Mouse (Mus musculus): Measurements from ENCODE around the gene Otor. TPM values are rescaled to one million over a fixed set of nuclear protein-coding genes. Genes with fewer than 3 reads are reported as not detected.

The Otor gene
- polyA plus RNA-seq, 1 experiment from 2014 or later = 1.1 TPM

- no peak for DNase-seq (ENCODE audit: low spot score)
- Histone ChIP-seq H3K27ac (ENCODE audit: low read depth) (no peak overlapping the region), H3K4me2 (ENCODE audit: low read length) (peak overlapping the region; percentile 60), H3K4me1 (replicated peaks; ENCODE audit: control insufficient read depth, insufficient read depth, low read length) (peaks cover 2% of the 10 kb centered on the region), H3K9me3 (ENCODE audit: control insufficient read depth, low read length) (no peaks in the 10 kb centered on the region), H3K36me3 (ENCODE audit: control insufficient read depth, insufficient read depth, low read length) (peaks cover 25% of the 10 kb centered on the region), H3K27me3 (replicated peaks; ENCODE audit: control insufficient read depth, insufficient read depth, low read length) (0 out of 2 replicates have a peak, but pooled peaks cover under 1% of the 10 kb centered on the region), H3K9ac (ENCODE audit: low read length) (no peak overlapping the region), H3K4me3 (ENCODE audit: low read depth, low read length) (peak overlapping the region; percentile 92)
- WGBS = 52% methylated on average over 6 of the region's 6 CpGs
- ATAC-seq (replicated peaks; ENCODE audit: low FRiP score, low TSS enrichment, low read depth) = 0 out of 2 replicates have a peak, but pooled peaks have one; percentile 13
Observed at GRCm38 (mm10) chr2:143062432-143062811, 15.9 kb upstream of the Otor start.

- no peak within 1 kb of the TSS for H3K27ac ChIP-seq (ENCODE audit: low read depth)
- no peaks in the 10 kb centered on the region for H3K27me3 ChIP-seq (replicated peaks; ENCODE audit: control insufficient read depth, insufficient read depth, low read length)
- H3K4me2 ChIP-seq (ENCODE audit: low read length) = peak within 1 kb of the TSS; percentile 85
- H3K4me1 ChIP-seq (replicated peaks; ENCODE audit: control insufficient read depth, insufficient read depth, low read length) = peaks cover 2% of the 10 kb centered on the region
- DNase-seq (ENCODE audit: low spot score) (peak; percentile 94), ATAC-seq (replicated peaks; ENCODE audit: low FRiP score, low TSS enrichment, low read depth) (peak; percentile 94)
- H3K9ac ChIP-seq (ENCODE audit: low read length) = peak within 1 kb of the TSS; percentile 83
- peaks cover 28% of the 10 kb centered on the region for H3K36me3 ChIP-seq (ENCODE audit: control insufficient read depth, insufficient read depth, low read length)
- no peaks in the 10 kb centered on the region for H3K9me3 ChIP-seq (ENCODE audit: control insufficient read depth, low read length)
- H3K4me3 ChIP-seq (ENCODE audit: low read depth, low read length) = peak within 1 kb of the TSS; percentile 92
- WGBS = 1% methylated on average over 55 of the region's 55 CpGs
Observed at GRCm38 (mm10) chr2:143062812-143063792, 15.2 kb upstream of the Otor start, which contains the start of gene Snrpb2. Gene Snrpb2 (plus strand): TSS chr2:143063039.

GRCm38 (mm10) chr2:143065914-143066313, 12.4 kb upstream of the Otor start:
- Histone ChIP-seq H3K9me3 (ENCODE audit: control insufficient read depth, low read length) (no peaks in the 10 kb centered on the region), H3K36me3 (ENCODE audit: control insufficient read depth, insufficient read depth, low read length) (peaks cover 53% of the 10 kb centered on the region), H3K27ac (ENCODE audit: low read depth) (no peak overlapping the region), H3K4me3 (ENCODE audit: low read depth, low read length) (no peak overlapping the region), H3K27me3 (replicated peaks; ENCODE audit: control insufficient read depth, insufficient read depth, low read length) (no peaks in the 10 kb centered on the region), H3K4me1 (replicated peaks; ENCODE audit: control insufficient read depth, insufficient read depth, low read length) (peaks cover 2% of the 10 kb centered on the region), H3K9ac (ENCODE audit: low read length) (no peak overlapping the region), H3K4me2 (ENCODE audit: low read length) (no peak overlapping the region)
- ATAC-seq (replicated peaks; ENCODE audit: low FRiP score, low TSS enrichment, low read depth) (no peak), DNase-seq (ENCODE audit: low spot score) (no peak)
- WGBS = 97% methylated on average over 3 of the region's 3 CpGs

GRCm38 (mm10) chr2:143081693-143082092, 3.4 kb downstream of the Otor start:
- Histone ChIP-seq H3K4me1 (replicated peaks; ENCODE audit: control insufficient read depth, insufficient read depth, low read length) (peaks cover 11% of the 10 kb centered on the region), H3K9me3 (ENCODE audit: control insufficient read depth, low read length) (no peaks in the 10 kb centered on the region), H3K36me3 (ENCODE audit: control insufficient read depth, insufficient read depth, low read length) (no peaks in the 10 kb centered on the region), H3K4me3 (ENCODE audit: low read depth, low read length) (no peak overlapping the region), H3K9ac (ENCODE audit: low read length) (no peak overlapping the region), H3K27ac (ENCODE audit: low read depth) (peak overlapping the region; percentile 2; the same call in 1 of the 2 replicates), H3K27me3 (replicated peaks; ENCODE audit: control insufficient read depth, insufficient read depth, low read length) (no peaks in the 10 kb centered on the region), H3K4me2 (ENCODE audit: low read length) (no peak overlapping the region)
- 53% methylated on average over 3 of the region's 3 CpGs for WGBS
- ATAC-seq (replicated peaks; ENCODE audit: low FRiP score, low TSS enrichment, low read depth) (no peak), DNase-seq (ENCODE audit: low spot score) (no peak)

GRCm38 (mm10) chr2:143084852-143085397, 6.7 kb downstream of the Otor start:
- no peak overlapping the region for H3K4me2 ChIP-seq (ENCODE audit: low read length)
- H3K4me3 ChIP-seq (ENCODE audit: low read depth, low read length) = no peak overlapping the region
- no peaks in the 10 kb centered on the region for H3K36me3 ChIP-seq (ENCODE audit: control insufficient read depth, insufficient read depth, low read length)
- no peak overlapping the region for H3K27ac ChIP-seq (ENCODE audit: low read depth)
- 60% methylated on average over 2 of the region's 2 CpGs for WGBS
- no peak for ATAC-seq (replicated peaks; ENCODE audit: low FRiP score, low TSS enrichment, low read depth)
- no peak overlapping the region for H3K9ac ChIP-seq (ENCODE audit: low read length)
- no peaks in the 10 kb centered on the region for H3K27me3 ChIP-seq (replicated peaks; ENCODE audit: control insufficient read depth, insufficient read depth, low read length)
- H3K9me3 ChIP-seq (ENCODE audit: control insufficient read depth, low read length) = no peaks in the 10 kb centered on the region
- DNase-seq (ENCODE audit: low spot score) = no peak
- H3K4me1 ChIP-seq (replicated peaks; ENCODE audit: control insufficient read depth, insufficient read depth, low read length) = 0 out of 2 replicates have a peak, but pooled peaks cover 4% of the 10 kb centered on the region

GRCm38 (mm10) chr2:143089866-143090265, 11.6 kb downstream of the Otor start:
- no peak overlapping the region for H3K27ac ChIP-seq (ENCODE audit: low read depth)
- no peaks in the 10 kb centered on the region for H3K27me3 ChIP-seq (replicated peaks; ENCODE audit: control insufficient read depth, insufficient read depth, low read length)
- no peak overlapping the region for H3K4me2 ChIP-seq (ENCODE audit: low read length)
- WGBS = 74% methylated on average over 8 of the region's 8 CpGs
- no peak overlapping the region for H3K9ac ChIP-seq (ENCODE audit: low read length)
- DNase-seq (ENCODE audit: low spot score) = no peak
- no peaks in the 10 kb centered on the region for H3K9me3 ChIP-seq (ENCODE audit: control insufficient read depth, low read length)
- no peak overlapping the region for H3K4me3 ChIP-seq (ENCODE audit: low read depth, low read length)
- ATAC-seq (replicated peaks; ENCODE audit: low FRiP score, low TSS enrichment, low read depth) = no peak
- no peaks in the 10 kb centered on the region for H3K4me1 ChIP-seq (replicated peaks; ENCODE audit: control insufficient read depth, insufficient read depth, low read length)
- H3K36me3 ChIP-seq (ENCODE audit: control insufficient read depth, insufficient read depth, low read length) = no peaks in the 10 kb centered on the region

GRCm38 (mm10) chr2:143093726-143094125, 15.5 kb downstream of the Otor start:
- Histone ChIP-seq H3K27ac (ENCODE audit: low read depth) (no peak overlapping the region), H3K4me2 (ENCODE audit: low read length) (no peak overlapping the region), H3K4me3 (ENCODE audit: low read depth, low read length) (no peak overlapping the region), H3K27me3 (replicated peaks; ENCODE audit: control insufficient read depth, insufficient read depth, low read length) (no peaks in the 10 kb centered on the region), H3K9me3 (ENCODE audit: control insufficient read depth, low read length) (no peaks in the 10 kb centered on the region), H3K9ac (ENCODE audit: low read length) (no peak overlapping the region), H3K4me1 (replicated peaks; ENCODE audit: control insufficient read depth, insufficient read depth, low read length) (no peaks in the 10 kb centered on the region), H3K36me3 (ENCODE audit: control insufficient read depth, insufficient read depth, low read length) (no peaks in the 10 kb centered on the region)
- ATAC-seq (replicated peaks; ENCODE audit: low FRiP score, low TSS enrichment, low read depth) (peak; percentile 83), DNase-seq (ENCODE audit: low spot score) (peak; percentile 74)
- 18% methylated on average over 6 of the region's 6 CpGs for WGBS

- WGBS = 60% methylated on average over 6 of the region's 6 CpGs
- Histone ChIP-seq H3K9me3 (ENCODE audit: control insufficient read depth, low read length) (no peaks in the 10 kb centered on the region), H3K27me3 (replicated peaks; ENCODE audit: control insufficient read depth, insufficient read depth, low read length) (no peaks in the 10 kb centered on the region), H3K36me3 (ENCODE audit: control insufficient read depth, insufficient read depth, low read length) (no peaks in the 10 kb centered on the region), H3K4me3 (ENCODE audit: low read depth, low read length) (no peak overlapping the region), H3K9ac (ENCODE audit: low read length) (no peak overlapping the region), H3K4me2 (ENCODE audit: low read length) (no peak overlapping the region), H3K27ac (ENCODE audit: low read depth) (no peak overlapping the region), H3K4me1 (replicated peaks; ENCODE audit: control insufficient read depth, insufficient read depth, low read length) (no peaks in the 10 kb centered on the region)
- no peak for ATAC-seq (replicated peaks; ENCODE audit: low FRiP score, low TSS enrichment, low read depth)
- no peak for DNase-seq (ENCODE audit: low spot score)
Observed at GRCm38 (mm10) chr2:143094761-143095160, 16.5 kb downstream of the Otor start.
